Mouse (Mus musculus) spleen, postnatal 4 days (tissue): ENCODE results near the gene Selenbp1.
"Not testable (repeated sequence)": the region's sequence is repeated elsewhere in the genome, so short reads cannot be mapped to it uniquely, and the experiment has no call there.

Experiments used
- DNase-seq, 2 experiments: peaks; one replicate each; pipeline ENCODE4 v3.0.0; 2022; ENCODE audit warnings: low spot score in 2 of 2

Gene Selenbp1

GRCm38 (mm10) chr3:94932809-94933564 is at the start of gene Selenbp1:
TSS of gene Selenbp1 (plus strand) at chr3:94933056.
- DNase-seq, result peak; percentile 88 to 89

DNA sequence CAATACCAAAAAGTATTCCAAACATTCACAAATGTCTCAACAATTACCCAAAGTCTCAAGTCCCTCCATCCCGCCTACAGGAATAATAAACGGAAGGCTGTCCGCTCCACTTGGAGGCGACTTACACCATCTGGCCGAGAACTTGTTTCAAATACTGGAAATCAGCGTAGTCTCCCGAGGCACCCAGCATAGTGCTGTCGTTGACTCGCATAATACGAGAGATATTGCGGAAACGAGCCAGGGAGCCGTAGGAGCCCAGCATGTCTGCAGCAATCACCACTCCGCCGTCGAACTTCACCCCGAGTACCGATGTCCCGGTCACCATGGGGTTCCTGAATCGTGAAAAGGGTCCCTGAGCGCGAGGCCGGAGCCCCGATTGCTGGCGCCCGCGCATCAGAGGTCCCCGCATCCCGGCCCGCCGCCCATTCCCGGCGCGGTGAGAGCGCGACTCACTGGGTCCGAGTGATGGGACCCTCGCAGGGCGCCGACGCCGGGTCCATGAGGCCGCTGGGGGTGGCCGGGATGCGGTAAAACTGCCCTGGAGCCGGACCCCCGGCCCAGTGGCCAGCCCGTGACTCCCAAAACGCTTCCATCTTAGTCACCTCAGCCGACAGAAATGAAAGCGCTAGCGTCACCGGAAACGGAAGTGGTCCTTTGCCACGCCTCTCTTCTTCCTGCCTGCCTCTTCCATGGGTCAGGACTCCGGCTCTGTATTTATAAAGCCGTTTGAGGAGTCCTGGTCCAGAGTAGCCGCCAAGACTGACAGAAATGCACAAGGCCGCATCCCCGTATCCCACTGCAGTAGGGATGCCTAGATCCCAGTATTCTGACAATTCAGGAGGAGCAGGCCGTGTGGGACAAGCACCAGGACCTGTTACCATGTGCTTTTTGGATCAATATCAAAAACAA is 46.3 kb upstream of the Selenbp1 start, which contains the start of gene Psmb4:
TSS of gene Psmb4 (minus strand) at position 646 of the 909 bp plus-strand sequence.
- DNase-seq, result peak; percentile 80 to 88

DNA sequence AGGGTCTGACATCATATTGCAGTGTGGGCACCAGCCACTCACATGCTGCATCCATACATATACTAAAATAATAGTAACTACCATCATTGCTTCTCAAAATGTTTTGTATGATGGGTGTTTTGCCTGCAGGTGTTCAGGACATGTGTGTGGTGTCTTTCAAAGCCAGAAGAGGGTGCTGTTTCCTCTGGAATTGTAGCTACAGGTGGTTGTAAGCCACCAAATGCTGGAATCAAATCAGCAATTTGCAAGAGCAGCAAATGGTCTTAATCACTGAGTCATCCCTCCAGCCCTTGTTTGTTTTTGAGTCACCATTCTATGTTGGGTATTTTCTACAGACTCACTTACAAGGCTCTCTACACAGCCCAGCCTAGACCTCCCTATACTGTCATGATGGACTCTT is 44.3 kb upstream of the Selenbp1 start:
- DNase-seq, result peak in 1 of 2 experiments; percentile 36

- DNase-seq, result no peak
Measured at GRCm38 (mm10) chr3:94894076-94894475, 38.8 kb upstream of the Selenbp1 start.

DNA sequence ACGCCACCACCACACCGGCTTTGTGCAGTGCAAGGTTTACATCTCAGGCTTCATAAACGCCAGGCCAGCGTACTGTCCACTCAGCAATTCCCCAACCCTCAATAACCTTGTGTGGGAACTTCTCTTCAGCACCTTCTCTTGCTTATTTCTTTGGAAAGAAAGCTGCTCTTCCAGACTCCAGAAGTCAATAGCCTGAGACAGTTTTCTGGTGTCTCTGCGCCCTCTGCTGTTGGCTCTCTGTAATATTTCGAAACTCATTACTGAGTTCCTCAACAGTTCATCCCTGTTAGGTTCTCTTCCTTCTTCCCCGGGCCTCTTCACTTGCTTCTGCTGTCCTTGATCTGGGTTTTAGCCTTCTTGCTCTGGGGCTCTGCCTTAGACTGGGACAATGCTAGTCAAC is 30.1 kb upstream of the Selenbp1 start:
- DNase-seq, result peak; percentile 59 to 81

GRCm38 (mm10) chr3:94904759-94905158 is 28.1 kb upstream of the Selenbp1 start:
- not testable (repeated sequence) for DNase-seq

- no peak for DNase-seq
Measured at GRCm38 (mm10) chr3:94906482-94906881, 26.4 kb upstream of the Selenbp1 start.

DNA sequence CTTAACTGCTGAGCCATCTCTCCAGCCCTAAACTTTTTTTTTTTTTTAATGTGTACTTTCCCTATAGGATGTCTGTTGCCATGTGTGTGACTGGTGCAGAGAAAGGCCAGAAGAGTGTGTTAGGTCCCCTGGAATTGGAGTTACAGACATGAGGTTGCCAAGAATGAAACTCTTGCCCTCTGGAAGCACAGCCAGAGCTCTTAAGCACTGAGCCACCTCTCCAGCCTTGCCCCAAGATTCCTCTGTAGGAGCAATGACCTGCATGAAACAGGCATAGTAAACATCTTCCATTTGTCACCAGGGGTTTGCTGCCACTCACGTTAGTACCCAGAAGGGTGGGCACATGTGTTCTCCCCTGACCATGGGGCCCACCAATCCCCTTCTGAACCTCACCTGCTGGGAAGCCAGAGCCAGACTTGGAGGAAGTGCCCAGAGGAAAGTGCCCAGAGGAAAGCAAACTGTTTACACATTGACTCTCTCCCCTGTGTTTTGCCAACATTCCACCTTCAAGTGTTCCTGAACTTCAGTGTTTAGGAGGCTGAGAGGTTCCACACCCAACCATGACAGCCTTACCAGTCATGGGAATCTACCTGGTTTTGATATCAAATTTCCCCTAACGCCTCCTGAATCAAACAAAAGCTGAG is 21.7 kb upstream of the Selenbp1 start:
- DNase-seq, result no peak

- no peak for DNase-seq
Measured at GRCm38 (mm10) chr3:94913801-94914200, 19.1 kb upstream of the Selenbp1 start.

GRCm38 (mm10) chr3:94915903-94916741 is 16.7 kb upstream of the Selenbp1 start:
- DNase-seq, result no peak

GRCm38 (mm10) chr3:94917816-94918361 is 15.0 kb upstream of the Selenbp1 start:
- DNase-seq, result peak; percentile 66 to 77

- no peak for DNase-seq
Measured at GRCm38 (mm10) chr3:94918845-94919244, 14.0 kb upstream of the Selenbp1 start.

DNA sequence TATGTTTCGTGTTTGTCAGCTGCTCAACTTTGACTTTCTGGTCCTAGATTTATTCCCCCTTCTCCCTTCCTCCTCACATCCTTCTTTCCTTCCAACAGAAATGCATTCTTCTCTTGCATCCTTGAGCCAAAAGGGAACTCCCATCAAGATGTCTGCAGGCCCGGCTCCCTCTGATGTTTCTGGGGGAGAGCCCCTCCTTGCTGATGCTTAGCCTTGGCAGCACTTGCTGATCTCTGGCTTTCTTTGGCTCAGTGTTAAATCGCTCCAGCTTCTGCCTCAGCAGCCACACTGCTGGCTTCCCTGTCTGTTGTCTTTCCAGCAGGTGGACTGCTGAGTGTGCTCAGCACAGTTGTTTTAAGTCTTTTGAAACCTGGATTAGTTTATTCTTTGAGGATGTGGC is 11.8 kb upstream of the Selenbp1 start:
- DNase-seq, result no peak

- no peak for DNase-seq
Measured at GRCm38 (mm10) chr3:94922333-94922732, 10.5 kb upstream of the Selenbp1 start.

- DNase-seq, result no peak
Measured at GRCm38 (mm10) chr3:94924688-94925087, 8.2 kb upstream of the Selenbp1 start.

GRCm38 (mm10) chr3:94926301-94926736 is 6.5 kb upstream of the Selenbp1 start:
- DNase-seq, result not testable (repeated sequence)

DNA sequence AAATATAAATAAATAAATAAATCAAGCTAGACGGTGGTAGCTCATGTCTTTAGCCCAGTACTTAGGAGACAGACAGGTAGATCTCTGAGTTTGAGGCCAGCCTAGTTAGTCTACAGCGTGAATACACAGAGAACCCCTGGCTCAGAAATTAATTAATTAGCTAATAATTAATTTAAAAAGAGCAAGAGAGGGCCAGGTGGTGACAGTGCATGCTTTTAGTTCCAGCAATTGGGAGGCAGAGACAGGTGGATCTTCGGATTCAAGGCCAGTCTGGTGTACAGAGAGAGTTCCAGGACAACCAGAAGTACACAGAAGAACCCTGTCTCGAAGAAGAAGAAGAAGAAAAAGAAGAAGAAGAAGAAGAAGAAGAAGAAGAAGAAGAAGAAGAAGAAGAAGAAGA is 3.9 kb upstream of the Selenbp1 start:
- not testable (repeated sequence) for DNase-seq

DNA sequence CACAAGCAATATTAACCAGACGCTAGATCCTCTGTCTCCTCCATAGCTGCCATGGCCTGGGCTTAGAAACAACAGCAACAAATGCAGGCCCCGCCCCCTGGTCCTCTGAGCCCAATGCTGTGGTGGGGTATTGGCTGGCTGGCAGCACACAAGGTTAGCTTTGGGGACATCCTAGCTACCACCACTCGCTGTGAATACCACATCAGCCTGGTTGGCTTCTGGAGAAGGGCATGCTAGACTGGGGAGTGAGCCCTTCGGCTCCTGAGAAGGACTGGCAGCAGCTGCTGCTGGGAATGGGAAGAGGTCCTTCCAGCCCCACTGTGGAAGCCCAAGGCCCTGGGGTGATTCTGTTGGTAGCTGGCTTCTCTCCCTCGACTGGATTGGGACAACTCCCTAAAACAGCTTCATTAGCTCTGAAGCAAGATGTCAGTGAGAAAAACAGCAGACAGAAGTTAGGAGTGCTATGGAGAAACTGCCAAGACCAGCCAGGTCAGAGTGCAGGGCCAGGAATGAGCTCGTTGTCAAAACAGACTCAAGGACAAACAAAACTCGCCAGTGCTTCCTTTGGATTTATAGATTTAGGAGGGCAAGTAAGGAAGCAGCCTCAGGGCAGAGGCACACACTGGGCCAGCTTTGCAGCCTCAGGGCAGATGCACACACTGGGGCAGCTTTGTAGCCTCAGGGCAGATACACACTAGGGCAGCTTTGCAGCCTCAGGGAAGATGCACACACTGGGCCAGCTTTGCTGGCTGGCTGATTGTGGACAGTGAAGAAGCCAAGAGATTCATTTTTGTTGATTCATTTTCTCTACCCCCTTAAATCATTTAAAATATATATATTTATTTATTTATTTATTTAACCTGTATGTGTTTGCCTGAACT is 2.2 kb upstream of the Selenbp1 start:
- DNase-seq, result not testable (repeated sequence)

DNA sequence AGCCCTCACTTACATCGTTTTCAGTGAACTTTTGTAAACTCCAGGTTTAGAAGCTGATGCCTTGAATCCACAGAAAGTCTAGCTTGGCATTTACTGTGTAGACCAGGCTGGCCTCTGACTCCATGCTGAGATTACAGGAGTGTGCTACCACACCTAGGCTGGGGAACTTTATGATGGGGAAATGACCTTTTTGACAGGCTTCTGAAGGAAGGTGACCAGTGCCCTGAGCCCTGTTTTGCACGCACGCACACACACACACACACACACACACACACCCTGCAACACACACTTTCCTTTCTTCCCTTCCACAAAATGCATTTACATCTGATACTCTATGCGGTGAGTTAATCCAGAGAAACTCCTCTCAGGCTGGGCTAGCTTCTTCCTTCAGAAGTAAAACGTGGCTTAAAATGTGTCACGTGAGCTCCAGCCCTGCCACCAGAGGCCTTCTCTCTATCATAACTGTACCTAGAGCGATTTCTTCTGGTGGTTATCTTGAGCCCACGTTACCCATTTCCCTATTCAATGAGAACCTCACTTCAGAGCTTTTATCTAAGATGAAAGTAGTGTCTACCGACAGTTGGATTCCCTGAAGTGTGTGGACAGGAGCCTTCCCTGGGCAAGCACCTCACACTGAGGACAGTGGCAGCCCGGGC is 1.3 kb upstream of the Selenbp1 start:
- not testable (repeated sequence) for DNase-seq
